Mouse (Mus musculus) neural tube, embryonic 12.5 days (tissue): ENCODE results near the gene Wdr81. TPM values are rescaled to one million over a fixed set of nuclear protein-coding genes. Genes with fewer than 3 reads are reported as not detected.

Experiments
- ATAC-seq: fragments of 200-750 bp; cut with Nextera tagmentation; 2 replicates; pipeline ENCODE4 v1.8.0; 2017; ENCODE audit warnings: low read depth, mild to moderate bottlenecking, moderate TSS enrichment, moderate library complexity; ENCODE audit not compliant: low FRiP score
- H3K27ac ChIP-seq: fragments of 300-500 bp; sonication (generic); 2 replicates; pipeline ENCODE4 v1.5.1; 2016
- H3K27me3 ChIP-seq: fragments of 300-500 bp; sonication (generic); replicated peaks from 2 replicates; pipeline ENCODE4 v1.6.1; 2016; ENCODE audit warnings: mild to moderate bottlenecking
- H3K36me3 ChIP-seq: fragments of 300-500 bp; sonication (generic); 2 replicates; pipeline ENCODE4 v1.6.1; 2016; ENCODE audit warnings: mild to moderate bottlenecking
- H3K4me1 ChIP-seq: fragments of 300-500 bp; sonication (generic); 2 replicates; pipeline ENCODE4 v1.6.1; 2016
- H3K4me2 ChIP-seq: fragments of 300-500 bp; sonication (generic); replicated peaks from 2 replicates; pipeline ENCODE4 v1.6.1; 2016; ENCODE audit warnings: mild to moderate bottlenecking
- H3K4me3 ChIP-seq: fragments of 300-500 bp; sonication (generic); 2 replicates; pipeline ENCODE4 v1.5.1; 2016
- H3K9ac ChIP-seq: fragments of 300-500 bp; sonication (generic); 2 replicates; pipeline ENCODE4 v1.6.1; 2016; ENCODE audit warnings: mild to moderate bottlenecking
- H3K9me3 ChIP-seq: fragments of 300-500 bp; sonication (generic); 2 replicates; pipeline ENCODE4 v1.6.1; 2016; ENCODE audit warnings: mild to moderate bottlenecking
- WGBS: fragments of 180-500 bp; shearing (Covaris S2); methylation state at CpG from one replicate; pipeline ENCODE4 v1.1.7; 2016; 5-methylcytosine and 5-hydroxymethylcytosine counted together
- microRNA counts: library from miRNA; unstranded; fragments of <30 nt; microRNA quantifications from one replicate; lab custom pipeline; 2017
- microRNA-seq: library from miRNA; unstranded; fragments of <30 nt; microRNA quantifications from one replicate; pipeline ENCODE4, GENCODE M21; 2017
- polyA plus RNA-seq: library from polyadenylated mRNA; unstranded; fragments of >200 nt; fragmentation: Nextera tagmentation; extraction: Ambion mirVana; gene quantifications from 2 replicates; pipeline ENCODE4 v1.2.1, GENCODE M21; 2016

Gene Wdr81
- polyA plus RNA-seq, 1 experiment from 2014 or later: 9.0 TPM

DNA sequence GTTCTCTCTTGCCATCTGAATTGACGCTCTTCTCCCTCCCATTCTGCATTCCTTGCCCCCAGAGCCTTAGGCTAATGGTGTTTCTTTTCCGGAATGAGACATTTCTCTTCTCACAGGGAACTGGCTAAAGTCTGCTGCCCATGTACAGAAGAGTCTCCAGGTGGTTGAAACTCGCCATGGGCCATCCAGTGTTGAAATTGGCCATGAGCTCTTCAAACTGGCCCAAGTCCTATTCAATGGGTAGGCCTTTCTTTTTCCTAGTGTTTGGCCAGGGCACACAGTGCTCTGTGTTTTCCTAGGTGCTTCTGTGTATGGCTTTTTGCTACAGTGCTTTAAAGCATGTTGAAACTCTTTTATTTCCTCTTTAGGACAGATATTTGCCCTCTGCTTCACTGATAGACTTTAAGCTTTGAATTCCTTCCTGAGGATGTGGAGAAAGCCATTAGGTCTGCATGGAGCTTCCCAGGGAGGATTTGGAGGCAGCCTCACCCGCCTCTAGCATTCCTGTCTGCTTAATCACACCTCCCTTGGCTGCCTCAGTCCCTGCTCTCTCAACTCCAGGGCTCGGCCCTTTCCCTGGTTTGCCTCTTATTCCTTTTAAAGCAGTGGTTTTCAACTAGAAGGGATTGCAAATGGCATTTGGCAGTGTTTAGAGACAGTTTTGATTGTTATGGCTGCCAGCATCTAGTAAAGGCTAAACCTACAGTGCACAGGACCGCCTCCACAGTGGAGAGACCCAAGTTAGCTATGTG is 51.0 kb downstream of the Wdr81 start:
- no peaks in the 10 kb centered on the region for H3K9me3 ChIP-seq
- no peaks in the 10 kb centered on the region for H3K4me1 ChIP-seq
- ATAC-seq: no peak
- no peak overlapping the region for H3K9ac ChIP-seq
- H3K4me3 ChIP-seq: no peak overlapping the region
- H3K27ac ChIP-seq: no peak overlapping the region
- WGBS: 79% methylated on average over 6 of the region's 6 CpGs
- no peak overlapping the region for H3K4me2 ChIP-seq
- H3K27me3 ChIP-seq: no peaks in the 10 kb centered on the region
- no peaks in the 10 kb centered on the region for H3K36me3 ChIP-seq

GRCm38 (mm10) chr11:75402271-75402690 is 52.2 kb downstream of the Wdr81 start:
- Histone ChIP-seq H3K9ac (no peak overlapping the region), H3K36me3 (no peaks in the 10 kb centered on the region), H3K4me3 (no peak overlapping the region), H3K4me1 (no peaks in the 10 kb centered on the region), H3K27me3 (no peaks in the 10 kb centered on the region), H3K9me3 (no peaks in the 10 kb centered on the region), H3K4me2 (no peak overlapping the region), H3K27ac (no peak overlapping the region)
- 75% methylated on average over 5 of the region's 5 CpGs for WGBS
- ATAC-seq: 0 out of 2 replicates have a peak, but pooled peaks have one; percentile 56

GRCm38 (mm10) chr11:75400099-75400498 is 54.4 kb downstream of the Wdr81 start:
- no peak overlapping the region for H3K9ac ChIP-seq
- no peaks in the 10 kb centered on the region for H3K4me1 ChIP-seq
- H3K4me3 ChIP-seq: no peak overlapping the region
- no peaks in the 10 kb centered on the region for H3K27me3 ChIP-seq
- no peaks in the 10 kb centered on the region for H3K36me3 ChIP-seq
- no peak for ATAC-seq
- no peaks in the 10 kb centered on the region for H3K9me3 ChIP-seq
- no peak overlapping the region for H3K27ac ChIP-seq
- no peak overlapping the region for H3K4me2 ChIP-seq
- 75% methylated on average over 9 of the region's 9 CpGs for WGBS

DNA sequence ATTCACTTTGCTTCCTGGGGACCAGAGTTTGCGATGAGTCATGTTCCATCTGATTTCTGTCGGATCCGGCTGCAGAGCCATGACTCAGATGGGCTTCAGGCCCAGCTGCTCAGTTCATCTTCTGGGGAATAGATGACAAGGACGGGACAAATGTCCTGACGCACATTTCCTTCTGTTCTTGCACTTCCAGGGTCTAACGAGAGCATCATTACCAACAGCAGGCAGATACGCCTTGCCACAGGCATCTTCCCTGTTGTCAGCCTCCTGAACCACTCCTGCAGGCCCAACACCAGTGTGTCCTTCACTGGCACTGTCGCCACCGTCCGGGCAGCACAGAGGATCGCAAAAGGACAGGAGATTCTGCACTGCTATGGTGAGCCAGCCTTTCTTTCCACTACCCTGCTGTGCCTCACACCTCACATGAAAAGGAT is 55.1 kb downstream of the Wdr81 start:
- Histone ChIP-seq H3K27me3 (no peaks in the 10 kb centered on the region), H3K4me1 (no peaks in the 10 kb centered on the region), H3K9ac (no peak overlapping the region), H3K36me3 (no peaks in the 10 kb centered on the region), H3K4me2 (no peak overlapping the region), H3K9me3 (no peaks in the 10 kb centered on the region), H3K4me3 (no peak overlapping the region), H3K27ac (no peak overlapping the region)
- ATAC-seq: no peak
- WGBS: 85% methylated on average over 11 of the region's 11 CpGs

GRCm38 (mm10) chr11:75397452-75397851 is 57.1 kb downstream of the Wdr81 start:
- H3K9ac ChIP-seq: no peak overlapping the region
- H3K36me3 ChIP-seq: no peaks in the 10 kb centered on the region
- H3K4me3 ChIP-seq: no peak overlapping the region
- no peaks in the 10 kb centered on the region for H3K9me3 ChIP-seq
- H3K4me1 ChIP-seq: no peaks in the 10 kb centered on the region
- H3K27me3 ChIP-seq: no peaks in the 10 kb centered on the region
- WGBS: 86% methylated on average over 7 of the region's 7 CpGs
- no peak overlapping the region for H3K27ac ChIP-seq
- H3K4me2 ChIP-seq: no peak overlapping the region
- ATAC-seq: no peak

- peaks cover under 1% of the 10 kb centered on the region; the same call in 1 of the 2 replicates for H3K36me3 ChIP-seq
- no peak overlapping the region for H3K4me3 ChIP-seq
- no peak overlapping the region for H3K27ac ChIP-seq
- no peaks in the 10 kb centered on the region for H3K27me3 ChIP-seq
- no peak overlapping the region for H3K9ac ChIP-seq
- H3K4me1 ChIP-seq: no peaks in the 10 kb centered on the region
- no peak for ATAC-seq
- H3K4me2 ChIP-seq: no peak overlapping the region
- WGBS: 73% methylated on average over 1 of the region's 1 CpGs
- no peaks in the 10 kb centered on the region for H3K9me3 ChIP-seq
Observed at GRCm38 (mm10) chr11:75395611-75396010, 58.9 kb downstream of the Wdr81 start.

MicroRNAs encoded within 50 kb of the gene (microRNA counts, 519-probe panel; counts per million panel counts)
- microRNA mmu-miR-22 (lab: Ali Mortazavi, UCI): 6,201 counts per million, percentile 91 among the panel's probes with 10 or more counts

Small RNA genes within 50 kb of the gene (microRNA-seq; reads per million reads assigned to microRNA genes)
- 3,039 reads per million, percentile 86 among the genes with 10 or more reads in this experiment for gene Mir22

Other genes starting within 250 kb of the Wdr81 start
- gene Rpa1, start 106.4 kb downstream of the Wdr81 start, polyA plus RNA-seq: 95.9 and 103 TPM in 2 replicates
- 13.5 and 15.1 TPM in 2 replicates for gene Smyd4, start 106.3 kb downstream of the Wdr81 start, polyA plus RNA-seq
- gene Serpinf1, start 32.0 kb downstream of the Wdr81 start, polyA plus RNA-seq: 72.8 and 73.2 TPM in 2 replicates
- 0.18 and 0.40 TPM in 2 replicates for gene Serpinf2, start 15.1 kb downstream of the Wdr81 start, polyA plus RNA-seq
- 8.3 and 8.6 TPM in 2 replicates for gene Tlcd2, start 7.0 kb upstream of the Wdr81 start, polyA plus RNA-seq
- 68.3 and 69.2 TPM in 2 replicates for gene Prpf8, start 32.1 kb upstream of the Wdr81 start, polyA plus RNA-seq
- 0.52 and 0.76 TPM in 2 replicates for gene Rilp, start 55.4 kb upstream of the Wdr81 start, polyA plus RNA-seq
- 4.9 and 5.8 TPM in 2 replicates for gene Scarf1, start 58.8 kb upstream of the Wdr81 start, polyA plus RNA-seq
- gene Slc43a2, start 77.0 kb upstream of the Wdr81 start, polyA plus RNA-seq: 14.2 and 17.1 TPM in 2 replicates
- 134 and 140 TPM in 2 replicates for gene Pitpna, start 133.4 kb upstream of the Wdr81 start, polyA plus RNA-seq
- 31.4 and 31.5 TPM in 2 replicates for gene Inpp5k, start 176.3 kb upstream of the Wdr81 start, polyA plus RNA-seq
- gene Myo1c, start 195.8 kb upstream of the Wdr81 start, polyA plus RNA-seq: 14.0 and 16.8 TPM in 2 replicates
- gene Crk, start 224.5 kb upstream of the Wdr81 start, polyA plus RNA-seq: 127 and 137 TPM in 2 replicates